Comparison of ENCODE assay signal across 18 mouse cellular contexts in genomic region chr6:136912751-136913265, GRCm38 (mm10). TPM values are rescaled to one million over a fixed set of nuclear protein-coding genes. Genes with fewer than 3 reads are reported as not detected.
DNase-seq lines count a peak whose midpoint lies in the region; ATAC-seq and TF ChIP-seq lines count a peak whose summit lies in the region.
"Had no signal": no experiment of that assay in that cellular context is flagged by ENCODE, and none has a peak within 500 bp of the region (broad histone marks: within the 10 kb centered on the region; RNA-seq: fewer than 3 reads in every experiment).

No protein-coding gene starts in this region.

- no peak overlapping the region for H3K4me3 ChIP-seq in gastrocnemius, adult 2 months
- no peak overlapping the region for H3K4me3 ChIP-seq in lung, embryonic 14.5 days (ENCODE audit: low read depth, low read length)
- no peak overlapping the region for H3K4me3 ChIP-seq in embryonic facial prominence, embryonic 12.5 days
- H3K4me3 ChIP-seq in limb, embryonic 12.5 days (replicated peaks) = no peak overlapping the region
- H3K4me3 ChIP-seq: myocyte had no signal

- intact Hi-C loops in gastrocnemius, adult 2 months (cut with DNase I) = no loop called here
- intact Hi-C loops in gastrocnemius, postnatal 14 days (cut with DNase I; ENCODE audit: low total_unique reads) = no loop called here

- ATAC-seq in lung, embryonic 14.5 days (ENCODE audit: insufficient read depth) = no peak
- no peak for ATAC-seq in embryonic facial prominence, embryonic 12.5 days (ENCODE audit: insufficient number of reproducible peaks, insufficient read depth, low FRiP score, low TSS enrichment)
- ATAC-seq in limb, embryonic 12.5 days (ENCODE audit: insufficient number of reproducible peaks, insufficient read depth, low FRiP score, low TSS enrichment, low read depth) = no peak

- peak overlapping the region; percentile 69 for H3K27ac ChIP-seq in gastrocnemius, adult 2 months
- H3K27ac ChIP-seq in lung, embryonic 14.5 days (ENCODE audit: low read depth) = 0 out of 2 replicates have a peak overlapping the region, but pooled peaks have one; percentile 14
- H3K27ac ChIP-seq in embryonic facial prominence, embryonic 12.5 days = peak overlapping the region; percentile 77; the same call in 1 of the 2 replicates
- H3K27ac ChIP-seq in limb, embryonic 12.5 days = peak overlapping the region; percentile 89
- H3K27ac ChIP-seq: midbrain, embryonic 13.5 days had no signal

- 50% methylated on average over 1 of the region's 2 CpGs for WGBS in lung, embryonic 14.5 days
- 91% methylated on average over 1 of the region's 2 CpGs for WGBS in embryonic facial prominence, embryonic 12.5 days
- 80% methylated on average over 1 of the region's 2 CpGs for WGBS in limb, embryonic 12.5 days

- H3K9me3 ChIP-seq in lung, embryonic 14.5 days (ENCODE audit: low read depth, low read length) = no peaks in the 10 kb centered on the region
- no peaks in the 10 kb centered on the region for H3K9me3 ChIP-seq in embryonic facial prominence, embryonic 12.5 days
- H3K9me3 ChIP-seq in limb, embryonic 12.5 days = no peaks in the 10 kb centered on the region
- H3K9me3 ChIP-seq: midbrain, embryonic 13.5 days had no signal

- H3K27me3 ChIP-seq in lung, embryonic 14.5 days (ENCODE audit: insufficient read depth, low read length) = no peaks in the 10 kb centered on the region
- no peaks in the 10 kb centered on the region for H3K27me3 ChIP-seq in embryonic facial prominence, embryonic 12.5 days
- H3K27me3 ChIP-seq in limb, embryonic 12.5 days = no peaks in the 10 kb centered on the region
- H3K27me3 ChIP-seq: midbrain, embryonic 13.5 days had no signal

- no peak overlapping the region for H3K9ac ChIP-seq in lung, embryonic 14.5 days
- no peak overlapping the region for H3K9ac ChIP-seq in embryonic facial prominence, embryonic 12.5 days
- H3K9ac ChIP-seq in limb, embryonic 12.5 days (replicated peaks) = no peak overlapping the region

- no peak for TF ChIP-seq CTCF in gastrocnemius, adult 2 months (IDR thresholded peaks at IDR 0.05)
- TF ChIP-seq CTCF in lung, embryonic 14.5 days (IDR thresholded peaks at IDR 0.05; ENCODE audit: low read depth) = no peak

- DNase-seq in gastrocnemius, adult 2 months = no peak
- no peak for DNase-seq in gastrocnemius, postnatal 14 days
- no peak for DNase-seq in lung, embryonic 14.5 days
- DNase-seq in lung, adult 18-20 months = no peak
- no peak for DNase-seq in adipocyte (ENCODE audit: low spot score)
- no peak for DNase-seq in retina, postnatal 1 day
- DNase-seq: B cell, adult 2 months; cerebellum, adult 11-12 months; cerebellum, postnatal 25 days; layer of hippocampus, adult 9-11 months; thymus, postnatal 25 days had no signal

- H3K4me1 ChIP-seq in lung, embryonic 14.5 days (ENCODE audit: insufficient read depth) = peaks cover 12% of the 10 kb centered on the region
- H3K4me1 ChIP-seq in embryonic facial prominence, embryonic 12.5 days = peaks cover 23% of the 10 kb centered on the region
- peaks cover 29% of the 10 kb centered on the region for H3K4me1 ChIP-seq in limb, embryonic 12.5 days (replicated peaks)

- no peak overlapping the region for H3K4me2 ChIP-seq in lung, embryonic 14.5 days
- no peak overlapping the region for H3K4me2 ChIP-seq in embryonic facial prominence, embryonic 12.5 days (replicated peaks)
- peak overlapping the region; percentile 50 for H3K4me2 ChIP-seq in limb, embryonic 12.5 days

- H3K36me3 ChIP-seq in lung, embryonic 14.5 days (ENCODE audit: insufficient read depth) = no peaks in the 10 kb centered on the region
- H3K36me3 ChIP-seq in embryonic facial prominence, embryonic 12.5 days = no peaks in the 10 kb centered on the region
- no peaks in the 10 kb centered on the region for H3K36me3 ChIP-seq in limb, embryonic 12.5 days
- H3K36me3 ChIP-seq: midbrain, embryonic 13.5 days had no signal

RNA-seq across cellular contexts. Expression of gene Erp27, which starts 9.2 kb away (rescaled TPM):
- total RNA-seq in gastrocnemius, adult 2 months (2021) = under 1 TPM in 1 of 2 experiments, not detected in 1; 0.20 TPM
- not detected for total RNA-seq in gastrocnemius, postnatal 14 days (2021)
- polyA plus RNA-seq in lung, embryonic 14.5 days (2014; fragmentation: Nextera tagmentation; extraction: Ambion mirVana) = 1.1 TPM in 2 replicates
- 0.19 and 0.55 TPM in 2 replicates for polyA plus RNA-seq in embryonic facial prominence, embryonic 12.5 days (2016; fragmentation: Nextera tagmentation; extraction: Ambion mirVana)
- polyA plus RNA-seq in limb, embryonic 12.5 days (2016; fragmentation: Nextera tagmentation; extraction: Ambion mirVana) = 0.15 and 0.33 TPM in 2 replicates
- total RNA-seq: adrenal gland, postnatal 14 days; left cerebral cortex, adult 8-10 months had no signal
- polyA plus RNA-seq: midbrain, embryonic 13.5 days had no signal

RNA-seq across cellular contexts. Expression of gene Pde6h, which starts 10.8 kb away (rescaled TPM):
- total RNA-seq in gastrocnemius, adult 2 months (2021) = not detected
- total RNA-seq in gastrocnemius, postnatal 14 days (2021) = not detected
- polyA plus RNA-seq in lung, embryonic 14.5 days (2014; fragmentation: Nextera tagmentation; extraction: Ambion mirVana) = not detected in 2 replicates
- not detected in 2 replicates for polyA plus RNA-seq in embryonic facial prominence, embryonic 12.5 days (2016; fragmentation: Nextera tagmentation; extraction: Ambion mirVana)
- 0.23 TPM in 1 of 2 replicates, not detected in the other for polyA plus RNA-seq in limb, embryonic 12.5 days (2016; fragmentation: Nextera tagmentation; extraction: Ambion mirVana)
- total RNA-seq: granulocyte monocyte progenitor cell, adult 5-6 weeks had no signal
- polyA plus RNA-seq: midbrain, embryonic 13.5 days had no signal

RNA-seq across cellular contexts. Expression of gene Arhgdib, which starts 28.9 kb away (rescaled TPM):
- total RNA-seq in gastrocnemius, adult 2 months (2021) = 10 to 100 TPM in 1 of 2 experiments, 1 to 10 TPM in 1; 4.9 to 10.2 TPM
- 10 to 100 TPM; 15.2 to 15.3 TPM for total RNA-seq in gastrocnemius, postnatal 14 days (2021)
- 71.9 and 72.6 TPM in 2 replicates for polyA plus RNA-seq in lung, embryonic 14.5 days (2014; fragmentation: Nextera tagmentation; extraction: Ambion mirVana)
- polyA plus RNA-seq in embryonic facial prominence, embryonic 12.5 days (2016; fragmentation: Nextera tagmentation; extraction: Ambion mirVana) = 51.1 and 58.5 TPM in 2 replicates
- polyA plus RNA-seq in limb, embryonic 12.5 days (2016; fragmentation: Nextera tagmentation; extraction: Ambion mirVana) = 33.9 and 42.1 TPM in 2 replicates

RNA-seq across cellular contexts. Expression of gene Mgp, which starts 37.2 kb away (rescaled TPM):
- 100 to 1,000 TPM in 1 of 2 experiments, 10 to 100 TPM in 1; 52.8 to 161 TPM for total RNA-seq in gastrocnemius, adult 2 months (2021)
- 100 to 1,000 TPM; 166 to 195 TPM for total RNA-seq in gastrocnemius, postnatal 14 days (2021)
- 768 and 894 TPM in 2 replicates for polyA plus RNA-seq in lung, embryonic 14.5 days (2014; fragmentation: Nextera tagmentation; extraction: Ambion mirVana)
- polyA plus RNA-seq in embryonic facial prominence, embryonic 12.5 days (2016; fragmentation: Nextera tagmentation; extraction: Ambion mirVana) = 41.2 and 42.9 TPM in 2 replicates
- polyA plus RNA-seq in limb, embryonic 12.5 days (2016; fragmentation: Nextera tagmentation; extraction: Ambion mirVana) = 28.7 and 40.3 TPM in 2 replicates
- total RNA-seq: granulocyte monocyte progenitor cell, adult 5-6 weeks had no signal

RNA-seq across cellular contexts. Expression of gene Art4, which starts 55.3 kb away (rescaled TPM):
- under 1 TPM; 0.10 to 0.11 TPM for total RNA-seq in gastrocnemius, adult 2 months (2021)
- total RNA-seq in gastrocnemius, postnatal 14 days (2021) = under 1 TPM; 0.38 to 0.84 TPM
- 3.3 and 3.6 TPM in 2 replicates for polyA plus RNA-seq in lung, embryonic 14.5 days (2014; fragmentation: Nextera tagmentation; extraction: Ambion mirVana)
- 1.1 and 1.6 TPM in 2 replicates for polyA plus RNA-seq in embryonic facial prominence, embryonic 12.5 days (2016; fragmentation: Nextera tagmentation; extraction: Ambion mirVana)
- polyA plus RNA-seq in limb, embryonic 12.5 days (2016; fragmentation: Nextera tagmentation; extraction: Ambion mirVana) = 1.8 and 2.5 TPM in 2 replicates
- total RNA-seq: left cerebral cortex, adult 8-10 months had no signal
- polyA plus RNA-seq: myocyte had no signal

Comparison
In these comparisons a context has a peak if more than half of its experiments do, and no peak if none do; other contexts are left out.
1. H3K27ac ChIP-seq: peak in every context shown above with its lines; median percentile 89 in limb, embryonic 12.5 days; 77 in embryonic facial prominence, embryonic 12.5 days; 69 in gastrocnemius, adult 2 months; 14 in lung, embryonic 14.5 days.